Mouse (Mus musculus) midbrain, embryonic 11.5 days (tissue): ENCODE measurements around the gene Cln3. TPM values are rescaled to one million over a fixed set of nuclear protein-coding genes. Genes with fewer than 3 reads are reported as not detected.
A peak's percentile ranks its signal among the peaks of the same experiment; 100 is the strongest.

Source experiments
- ATAC-seq: fragments of 200-750 bp; cut with Nextera tagmentation; 2 replicates; pipeline ENCODE4 v1.8.0; 2017; ENCODE audit warnings: moderate TSS enrichment, moderate library complexity; ENCODE audit not compliant: low FRiP score
- DNase-seq: peaks from one replicate; pipeline ENCODE4 v3.0.0; 2015; ENCODE audit warnings: low spot score; ENCODE audit errors: missing footprints
- H3K27ac ChIP-seq: fragments of 300-500 bp; sonication (generic); 2 replicates; pipeline ENCODE4 v1.5.1; 2014; ENCODE audit warnings: low read depth, low read length
- H3K27me3 ChIP-seq: fragments of 300-500 bp; sonication (generic); 2 replicates; pipeline ENCODE4 v1.6.1; 2014; ENCODE audit warnings: mild to moderate bottlenecking, low read length, moderate library complexity, mixed read lengths; ENCODE audit not compliant: control insufficient read depth, insufficient read depth
- H3K36me3 ChIP-seq: fragments of 300-500 bp; sonication (generic); 2 replicates; pipeline ENCODE4 v1.6.1; 2014; ENCODE audit warnings: mild to moderate bottlenecking, low read length, moderate library complexity, mixed read lengths; ENCODE audit not compliant: control insufficient read depth, insufficient read depth
- H3K4me1 ChIP-seq: fragments of 300-500 bp; sonication (generic); 2 replicates; pipeline ENCODE4 v1.6.1; 2014; ENCODE audit warnings: low read length; ENCODE audit not compliant: control insufficient read depth, insufficient read depth
- H3K4me2 ChIP-seq: fragments of 300-500 bp; sonication (generic); 2 replicates; pipeline ENCODE4 v1.6.1; 2014; ENCODE audit warnings: mild to moderate bottlenecking, moderate library complexity
- H3K4me3 ChIP-seq: fragments of 300-500 bp; sonication (generic); 2 replicates; pipeline ENCODE4 v1.5.1; 2014; ENCODE audit warnings: low read depth, low read length
- H3K9ac ChIP-seq: fragments of 300-500 bp; sonication (generic); 2 replicates; pipeline ENCODE4 v1.6.1; 2014; ENCODE audit warnings: low read length
- H3K9me3 ChIP-seq: fragments of 300-500 bp; sonication (generic); 2 replicates; pipeline ENCODE4 v1.6.1; 2016; ENCODE audit warnings: low read length; ENCODE audit not compliant: control insufficient read depth
- WGBS: fragments of 180-500 bp; shearing (Covaris S2); extraction: QIAGEN DNeasy Blood & Tissue Kit; methylation state at CpG from one replicate; pipeline ENCODE4 v1.1.7; 2014; 5-methylcytosine and 5-hydroxymethylcytosine counted together
- polyA plus RNA-seq: library from polyadenylated mRNA; unstranded; fragments of >200 nt; fragmentation: Nextera tagmentation; extraction: Ambion mirVana; gene quantifications from 2 replicates; pipeline ENCODE4 v1.2.1, GENCODE M21; 2014

Cln3 gene
- polyA plus RNA-seq, 1 experiment from 2014 or later = 22.4 TPM

- Histone ChIP-seq H3K4me3 (no peak overlapping the region), H3K27me3 (no peaks in the 10 kb centered on the region), H3K4me2 (no peak overlapping the region), H3K9ac (no peak overlapping the region), H3K36me3 (no peaks in the 10 kb centered on the region), H3K27ac (no peak overlapping the region), H3K4me1 (no peaks in the 10 kb centered on the region), H3K9me3 (no peaks in the 10 kb centered on the region)
- no peak for DNase-seq
- 49% methylated on average over 4 of the region's 5 CpGs for WGBS
- ATAC-seq = no peak
These were observed 16.3 kb upstream of the Cln3 start for GRCm38 (mm10) chr7:126601896-126602295.

- Histone ChIP-seq H3K9ac (no peak overlapping the region), H3K4me1 (no peaks in the 10 kb centered on the region), H3K27ac (no peak overlapping the region), H3K4me2 (no peak overlapping the region), H3K4me3 (no peak overlapping the region), H3K36me3 (no peaks in the 10 kb centered on the region), H3K27me3 (no peaks in the 10 kb centered on the region), H3K9me3 (no peaks in the 10 kb centered on the region)
- ATAC-seq (no peak), DNase-seq (no peak)
- WGBS = 83% methylated on average over 6 of the region's 6 CpGs
These were observed 13.3 kb upstream of the Cln3 start for GRCm38 (mm10) chr7:126598919-126599318.

DNA sequence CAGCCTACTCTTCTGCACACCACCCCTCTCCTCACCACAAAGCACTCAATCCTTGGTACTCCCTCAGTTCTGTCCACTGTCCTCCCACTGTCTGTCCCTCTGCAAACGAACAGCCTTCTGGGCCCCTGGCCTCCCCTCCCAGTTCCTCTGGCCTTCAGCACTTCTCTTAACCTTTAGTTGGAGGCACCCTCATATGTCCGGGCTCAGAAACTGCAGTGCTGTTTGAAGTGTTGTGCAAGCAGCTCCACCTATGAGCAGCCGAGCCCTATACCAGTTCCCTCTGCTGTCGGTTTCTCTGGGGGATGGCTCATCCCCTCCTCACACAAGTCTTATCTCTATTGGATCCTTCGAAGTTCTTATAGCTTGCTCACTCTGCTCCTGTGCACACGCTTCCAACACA is 10.8 kb upstream of the Cln3 start:
- Histone ChIP-seq H3K36me3 (no peaks in the 10 kb centered on the region), H3K9ac (no peak overlapping the region), H3K4me1 (no peaks in the 10 kb centered on the region), H3K27me3 (no peaks in the 10 kb centered on the region), H3K9me3 (no peaks in the 10 kb centered on the region), H3K27ac (no peak overlapping the region), H3K4me3 (no peak overlapping the region), H3K4me2 (no peak overlapping the region)
- WGBS = 61% methylated on average over 6 of the region's 6 CpGs
- DNase-seq (no peak), ATAC-seq (no peak)

- Histone ChIP-seq H3K27me3 (no peaks in the 10 kb centered on the region), H3K9me3 (no peaks in the 10 kb centered on the region), H3K4me3 (no peak overlapping the region), H3K9ac (no peak overlapping the region), H3K4me2 (no peak overlapping the region), H3K36me3 (no peaks in the 10 kb centered on the region), H3K4me1 (no peaks in the 10 kb centered on the region), H3K27ac (no peak overlapping the region)
- ATAC-seq (no peak), DNase-seq (no peak)
- 84% methylated on average over 5 of the region's 5 CpGs for WGBS
These were observed 10.3 kb upstream of the Cln3 start for GRCm38 (mm10) chr7:126595890-126596289.

DNA sequence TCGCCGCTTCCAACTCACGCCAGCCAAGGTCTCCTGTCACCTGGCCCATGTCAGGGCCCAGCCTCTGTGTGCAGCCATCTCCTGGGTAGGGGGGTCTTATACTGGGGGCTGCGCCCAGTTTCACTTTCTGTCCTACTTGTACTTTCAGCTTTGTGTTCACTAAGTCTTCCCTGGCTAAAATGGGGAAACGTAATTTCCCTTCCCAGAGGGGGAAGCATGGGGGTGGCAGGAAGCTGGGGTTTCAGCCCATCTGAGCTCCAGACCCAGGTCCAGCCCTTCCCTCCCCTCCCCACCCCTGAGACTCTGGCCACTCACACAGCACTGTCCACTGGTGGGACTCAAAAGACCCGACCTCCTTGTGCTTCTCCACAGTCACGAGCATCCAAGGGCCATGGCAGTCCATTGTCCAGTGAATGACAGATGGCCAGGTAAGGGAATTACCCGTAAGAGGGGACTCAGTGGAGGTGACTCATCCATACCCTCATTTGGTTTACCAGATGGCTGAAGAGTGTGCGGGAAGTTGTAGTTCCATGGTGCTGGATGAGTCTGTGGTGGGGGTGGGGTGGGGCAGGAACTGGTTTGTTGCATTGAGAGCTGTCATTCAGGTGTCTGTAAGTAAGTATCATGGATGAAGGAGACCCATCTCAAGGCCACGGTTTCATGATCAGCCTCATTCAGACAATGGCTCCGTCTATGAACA is 9.4 kb upstream of the Cln3 start, which contains the start of gene Il27:
Gene Il27 (minus strand): TSS at position 80 of the 700 bp plus-strand sequence.
- ATAC-seq (no peak), DNase-seq (no peak)
- Histone ChIP-seq H3K4me2 (no peak within 1 kb of the TSS), H3K4me1 (no peaks in the 10 kb centered on the region), H3K4me3 (no peak within 1 kb of the TSS), H3K9me3 (no peaks in the 10 kb centered on the region), H3K36me3 (no peaks in the 10 kb centered on the region), H3K9ac (no peak within 1 kb of the TSS), H3K27ac (no peak within 1 kb of the TSS), H3K27me3 (no peaks in the 10 kb centered on the region)
- WGBS = 82% methylated on average over 11 of the region's 11 CpGs

- WGBS = 4% methylated on average over 16 of the region's 16 CpGs
- no peaks in the 10 kb centered on the region for H3K9me3 ChIP-seq
- H3K4me3 ChIP-seq = no peak overlapping the region
- H3K27ac ChIP-seq = no peak overlapping the region
- peaks cover 3% of the 10 kb centered on the region; the same call in 1 of the 2 replicates for H3K4me1 ChIP-seq
- peaks cover 3% of the 10 kb centered on the region; the same call in 1 of the 2 replicates for H3K27me3 ChIP-seq
- DNase-seq (peak; percentile 94), ATAC-seq (peak; percentile 61; the same call in 1 of the 2 replicates)
- peak overlapping the region; percentile 30 for H3K4me2 ChIP-seq
- H3K9ac ChIP-seq = peak overlapping the region; percentile 38
- H3K36me3 ChIP-seq = no peaks in the 10 kb centered on the region
These were observed 2.2 kb upstream of the Cln3 start for GRCm38 (mm10) chr7:126587779-126588178.

DNA sequence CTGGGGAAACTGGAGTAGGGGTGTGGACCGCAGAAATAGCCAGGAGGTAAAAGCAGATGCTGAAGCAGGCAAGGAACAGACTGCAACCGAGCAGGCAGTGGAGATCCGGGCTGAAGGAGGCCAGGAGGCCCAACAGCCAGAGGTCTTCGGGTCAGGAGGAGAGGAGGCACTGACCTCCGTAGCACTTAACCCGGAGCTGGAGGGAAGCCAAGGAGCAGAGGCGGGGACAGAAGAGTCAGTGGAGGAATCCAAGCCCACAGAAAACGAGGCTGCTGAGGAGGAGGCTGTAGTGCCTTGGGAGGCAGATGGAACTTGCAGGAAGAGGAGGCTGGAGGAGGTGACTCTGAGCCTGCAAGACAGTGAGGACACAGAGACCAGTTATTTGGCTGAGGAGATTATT is 1.2 kb upstream of the Cln3 start:
- Histone ChIP-seq H3K27me3 (peaks cover 3% of the 10 kb centered on the region; the same call in 1 of the 2 replicates), H3K4me1 (peaks cover 6% of the 10 kb centered on the region)

GRCm38 (mm10) chr7:126584506-126584977 is 1.1 kb downstream of the Cln3 start, which contains the start of gene Apobr:
TSS of gene Apobr (plus strand) at chr7:126584942.
- Histone ChIP-seq H3K4me3 (no peak within 1 kb of the TSS), H3K36me3 (no peaks in the 10 kb centered on the region), H3K4me2 (peak within 1 kb of the TSS; percentile 83), H3K9ac (no peak within 1 kb of the TSS; the same call in 1 of the 2 replicates), H3K9me3 (no peaks in the 10 kb centered on the region), H3K27ac (no peak within 1 kb of the TSS), H3K4me1 (peaks cover 6% of the 10 kb centered on the region), H3K27me3 (peaks cover 3% of the 10 kb centered on the region; the same call in 1 of the 2 replicates)
- DNase-seq (no peak), ATAC-seq (no peak)
- 79% methylated on average over 8 of the region's 8 CpGs for WGBS

More for the DNA sequence above, 1.2 kb upstream of the Cln3 start:
- Histone ChIP-seq H3K9me3 (no peaks in the 10 kb centered on the region), H3K9ac (no peak overlapping the region), H3K4me2 (no peak overlapping the region), H3K27ac (no peak overlapping the region), H3K36me3 (no peaks in the 10 kb centered on the region), H3K4me3 (no peak overlapping the region)
- WGBS = 78% methylated on average over 8 of the region's 8 CpGs
- ATAC-seq = no peak
- DNase-seq = no peak

GRCm38 (mm10) chr7:126583761-126584160 is 1.9 kb downstream of the Cln3 start:
- H3K9ac ChIP-seq = peak overlapping the region; percentile 69; the same call in 1 of the 2 replicates
- H3K9me3 ChIP-seq = no peaks in the 10 kb centered on the region
- peak overlapping the region; percentile 58 for H3K4me3 ChIP-seq
- peaks cover 3% of the 10 kb centered on the region; the same call in 1 of the 2 replicates for H3K27me3 ChIP-seq
- peaks cover 6% of the 10 kb centered on the region for H3K4me1 ChIP-seq
- no peaks in the 10 kb centered on the region for H3K36me3 ChIP-seq
- DNase-seq = no peak
- peak overlapping the region; percentile 83 for H3K4me2 ChIP-seq
- WGBS = 60% methylated on average over 6 of the region's 6 CpGs
- no peak overlapping the region for H3K27ac ChIP-seq
- no peak for ATAC-seq
